Mouse (Mus musculus): ENCODE data around the gene Pik3cb.

Pik3cb gene

GRCm38 (mm10) chr9:99145756-99146155 lies 5.3 kb upstream of the Pik3cb start:
- peak; percentile 14 for DNase-seq

DNA sequence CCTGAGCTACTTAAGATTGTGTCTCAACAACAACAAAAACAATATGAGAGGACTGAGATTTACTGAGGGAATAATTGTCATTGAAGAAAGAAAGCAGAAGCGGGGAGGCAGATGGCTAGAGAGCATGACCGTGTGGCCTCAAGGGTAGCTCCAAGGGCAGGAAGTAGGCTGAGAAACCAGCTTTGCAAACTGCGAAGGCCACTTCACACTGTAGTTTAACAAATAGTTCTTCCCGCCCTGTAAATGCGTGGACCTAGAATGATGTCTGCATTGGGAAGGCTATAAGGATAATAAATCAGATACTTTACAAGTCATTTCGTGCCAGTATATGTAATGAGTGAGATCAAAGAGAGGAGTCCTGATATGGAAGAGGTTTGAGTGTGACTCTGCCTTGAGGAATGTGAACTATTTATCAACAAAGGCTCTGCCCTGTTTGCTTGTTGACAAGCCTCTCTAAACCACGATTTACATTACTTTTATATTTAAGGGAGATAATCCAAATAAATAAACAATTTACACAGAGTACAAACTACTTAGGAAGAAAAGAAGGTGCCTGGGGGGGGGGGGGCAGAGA lies 4.1 kb upstream of the Pik3cb start:
- no peak for DNase-seq

- no peak for DNase-seq
Observed at GRCm38 (mm10) chr9:99141618-99142017, 1.2 kb upstream of the Pik3cb start.

GRCm38 (mm10) chr9:99141171-99141570 lies 750 bp upstream of the Pik3cb start:
- no peak for DNase-seq

DNA sequence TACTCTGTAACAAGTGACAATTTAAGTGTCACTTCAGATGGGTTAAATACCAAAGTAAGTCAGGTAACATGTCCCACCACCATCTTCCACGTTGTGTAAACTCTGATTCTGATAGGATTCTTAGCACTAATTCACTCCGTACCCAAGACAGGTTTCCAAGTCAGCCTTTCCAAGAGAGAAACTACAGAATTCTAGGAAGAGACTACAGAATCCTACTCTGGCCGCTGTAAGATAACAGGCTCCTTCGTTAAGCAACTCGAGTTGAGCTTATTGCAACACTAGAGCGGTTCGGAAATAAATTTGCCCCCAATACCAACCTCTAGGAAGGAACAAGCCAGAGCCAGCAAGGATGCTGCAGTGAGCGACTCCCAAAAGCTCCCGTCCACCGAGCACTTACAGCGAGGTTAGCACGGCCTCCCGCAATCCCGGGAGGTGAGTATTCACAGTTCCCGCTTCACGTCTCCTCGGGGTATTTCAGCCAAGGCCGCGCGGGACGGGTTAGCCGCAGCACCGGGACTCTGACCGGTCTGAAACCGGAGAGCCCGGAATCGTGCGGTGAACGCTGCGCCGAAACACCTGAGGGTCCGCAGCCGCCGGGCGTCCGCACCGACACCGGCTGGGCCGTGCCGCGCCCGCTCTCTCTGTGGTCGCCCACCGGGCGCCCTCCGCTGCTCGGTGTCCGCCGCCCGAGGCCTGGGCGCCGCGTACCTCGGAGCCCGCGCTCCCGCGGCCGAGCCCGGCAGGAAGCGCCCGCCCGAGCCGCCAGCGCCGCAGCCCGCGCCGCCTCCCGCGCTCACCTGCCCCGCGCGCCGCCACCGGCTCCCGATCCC lies 1.0 kb downstream of the Pik3cb start:
- DNase-seq: peak; percentile 28

DNA sequence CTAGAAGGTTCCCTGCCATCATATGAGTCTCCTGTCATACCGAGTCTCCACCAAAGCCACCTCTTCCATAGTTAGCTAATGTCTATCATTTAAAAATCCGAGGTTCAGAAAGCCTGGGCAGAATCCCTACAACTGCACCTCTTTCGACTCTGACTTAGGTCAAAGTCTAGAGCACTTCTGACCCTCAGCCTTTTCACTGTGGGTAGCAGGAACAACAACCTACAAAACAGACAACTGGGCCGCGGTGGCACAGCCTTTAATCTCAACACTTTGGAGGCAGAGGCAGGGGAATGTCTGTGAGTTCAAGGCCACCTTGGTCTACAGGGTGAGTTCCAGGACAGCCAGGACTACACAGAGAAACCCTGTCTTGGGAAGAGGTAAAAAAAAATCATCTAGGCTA lies 3.1 kb downstream of the Pik3cb start:
- DNase-seq: no peak

DNA sequence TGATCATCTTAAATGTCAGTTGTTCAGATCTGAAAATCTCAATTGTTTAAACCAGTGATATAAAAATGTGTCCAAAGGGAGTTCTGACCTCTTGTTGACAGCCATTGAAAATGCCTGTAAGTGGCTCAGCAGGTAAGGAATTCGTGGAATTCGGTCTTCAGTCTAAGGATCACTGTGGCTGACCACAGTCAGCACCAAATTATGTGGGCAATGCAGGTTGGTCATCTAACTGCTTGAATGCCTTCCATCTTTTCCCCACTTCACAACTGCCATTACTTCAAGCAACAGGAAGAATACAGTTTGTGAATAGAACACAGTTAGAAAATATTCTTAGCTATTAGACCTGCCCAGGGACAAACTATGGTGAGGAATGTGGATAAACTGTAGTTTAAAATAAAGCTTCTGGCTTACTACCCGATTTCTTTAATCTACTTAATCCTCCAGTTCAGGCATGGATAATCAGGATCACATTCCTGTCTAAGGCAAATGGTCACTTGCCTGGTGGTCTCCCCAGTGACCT lies 8.4 kb downstream of the Pik3cb start:
- no peak for DNase-seq

GRCm38 (mm10) chr9:99131119-99131518 lies 9.3 kb downstream of the Pik3cb start:
- no peak for DNase-seq

- no peak for DNase-seq
Observed at GRCm38 (mm10) chr9:99127578-99127977, 12.8 kb downstream of the Pik3cb start.

DNA sequence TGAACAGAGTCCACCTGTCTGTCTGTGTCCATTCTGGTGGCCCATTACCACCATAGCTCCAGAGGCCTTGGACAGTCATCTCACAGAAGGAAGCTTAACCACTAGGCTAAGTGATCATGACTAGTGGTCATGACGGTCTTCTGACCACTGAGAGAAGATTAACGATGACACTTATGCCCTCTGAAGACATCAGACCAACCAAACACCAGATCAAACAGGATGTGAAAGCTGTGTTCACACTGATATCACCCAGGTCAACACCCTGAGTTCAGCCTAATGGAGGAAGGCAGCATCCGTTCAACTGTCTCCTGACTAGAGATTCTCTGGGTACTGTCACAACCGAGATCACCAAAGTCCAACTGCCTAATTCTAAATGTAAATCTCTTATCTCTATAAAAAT lies 17.7 kb downstream of the Pik3cb start:
- DNase-seq: no peak

DNA sequence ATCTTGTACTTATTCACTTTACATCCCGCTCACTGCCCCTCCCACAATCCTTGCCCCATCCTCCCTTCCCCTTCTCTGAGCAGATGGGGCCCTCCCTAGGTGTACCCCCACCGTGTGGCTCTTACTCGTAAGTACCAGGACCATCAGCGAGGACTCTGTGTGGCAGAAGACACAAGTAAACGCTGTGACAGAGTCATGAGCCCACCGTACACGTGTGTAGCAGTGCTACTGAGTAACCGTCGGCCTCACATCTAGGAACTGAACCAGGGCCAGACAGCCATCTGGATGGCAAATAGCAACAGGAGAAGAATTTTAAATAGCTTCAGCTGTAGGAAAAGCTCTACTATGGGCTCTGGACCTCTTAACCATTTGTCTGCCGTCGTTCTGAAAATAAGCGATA lies 28.0 kb downstream of the Pik3cb start:
- DNase-seq: no peak

DNA sequence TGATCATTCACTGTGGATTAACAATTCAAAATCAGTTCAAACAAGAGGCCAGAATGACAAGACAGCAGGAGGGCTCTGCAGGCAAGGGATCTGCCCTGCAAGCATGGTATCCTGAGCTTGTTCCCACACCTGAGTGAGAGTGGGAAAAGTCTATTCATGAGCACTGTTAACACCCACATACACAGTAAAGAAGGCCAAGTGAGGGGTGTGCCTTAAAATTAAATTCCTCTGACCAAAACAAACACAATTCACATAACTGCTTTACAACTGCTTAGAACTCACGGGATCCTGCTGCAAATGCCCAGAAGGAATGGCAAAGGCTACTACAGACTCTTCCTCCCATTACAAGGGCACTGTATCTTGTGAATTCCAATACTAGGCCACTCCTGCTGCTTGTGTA lies 29.3 kb downstream of the Pik3cb start:
- no peak for DNase-seq

DNA sequence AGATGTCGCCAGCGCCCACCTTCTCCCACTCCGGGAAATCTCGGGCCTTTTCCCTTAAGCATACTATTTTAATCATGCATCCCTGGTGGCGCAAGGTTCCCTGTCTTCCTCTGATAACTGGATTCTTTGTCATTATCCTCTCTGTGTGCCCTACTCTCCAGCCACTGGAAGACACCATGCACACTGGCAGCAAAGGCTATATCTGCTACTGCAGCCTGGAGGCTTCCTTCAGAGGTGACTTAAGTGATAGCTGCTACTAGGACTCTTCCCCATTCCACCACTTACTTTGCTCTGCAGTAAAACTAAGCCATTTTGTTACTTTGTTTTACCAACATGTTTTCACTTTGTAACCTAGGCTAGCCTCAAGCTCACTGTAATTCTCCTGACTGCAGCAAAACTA lies 30.2 kb downstream of the Pik3cb start:
- DNase-seq: no peak

GRCm38 (mm10) chr9:99109585-99109984 lies 30.8 kb downstream of the Pik3cb start:
- DNase-seq: no peak

- DNase-seq: no peak
Observed at GRCm38 (mm10) chr9:99104449-99104848, 36.0 kb downstream of the Pik3cb start.

DNA sequence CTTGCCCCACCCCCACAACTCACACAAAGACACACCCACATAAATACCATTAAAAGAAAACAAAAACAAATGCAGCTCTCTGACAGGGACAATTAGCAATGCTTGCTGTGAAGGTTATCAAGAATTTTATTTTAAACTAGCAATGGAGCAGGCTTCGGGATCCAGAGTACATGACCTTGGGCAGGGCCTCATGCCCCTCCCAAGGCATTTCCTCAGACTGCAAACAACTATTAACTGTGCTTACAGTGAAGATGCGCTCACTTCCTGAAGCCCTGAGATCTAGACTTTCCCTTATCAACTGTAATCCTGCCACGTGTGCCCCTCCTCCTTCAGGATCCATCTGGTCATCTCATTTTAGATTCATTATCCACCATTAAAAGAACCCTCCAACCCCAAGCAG lies 36.6 kb downstream of the Pik3cb start:
- no peak for DNase-seq

- DNase-seq: peak; percentile 15
Observed at GRCm38 (mm10) chr9:99098482-99099129, 41.8 kb downstream of the Pik3cb start.

- no peak for DNase-seq
Observed at GRCm38 (mm10) chr9:99097668-99098067, 42.8 kb downstream of the Pik3cb start.

GRCm38 (mm10) chr9:99095192-99095591 lies 45.2 kb downstream of the Pik3cb start:
- DNase-seq: no peak

DNA sequence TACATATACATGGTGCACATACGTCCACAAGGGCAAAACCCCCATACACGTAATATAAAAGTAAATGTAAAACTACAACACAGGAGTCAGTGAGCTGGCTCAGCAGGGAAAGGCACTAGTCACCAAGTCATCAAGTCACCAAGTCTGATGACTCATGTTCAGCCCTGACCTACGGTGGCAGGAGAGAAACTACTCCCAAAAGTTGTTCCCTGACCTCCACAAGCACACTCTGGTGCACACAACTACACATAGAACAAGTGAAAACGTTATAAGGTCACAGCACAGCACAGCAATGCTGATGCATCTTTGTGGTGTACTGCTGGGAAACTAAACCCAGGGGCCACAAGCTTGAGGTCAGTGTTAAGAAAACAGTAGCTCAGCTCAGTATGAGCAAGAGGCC lies 49.9 kb downstream of the Pik3cb start:
- DNase-seq: no peak

GRCm38 (mm10) chr9:99089904-99090303 lies 50.5 kb downstream of the Pik3cb start:
- no peak for DNase-seq

- DNase-seq: no peak
Observed at GRCm38 (mm10) chr9:99081718-99082117, 58.7 kb downstream of the Pik3cb start.

- DNase-seq: no peak
Observed at GRCm38 (mm10) chr9:99081308-99081707, 59.1 kb downstream of the Pik3cb start.

DNA sequence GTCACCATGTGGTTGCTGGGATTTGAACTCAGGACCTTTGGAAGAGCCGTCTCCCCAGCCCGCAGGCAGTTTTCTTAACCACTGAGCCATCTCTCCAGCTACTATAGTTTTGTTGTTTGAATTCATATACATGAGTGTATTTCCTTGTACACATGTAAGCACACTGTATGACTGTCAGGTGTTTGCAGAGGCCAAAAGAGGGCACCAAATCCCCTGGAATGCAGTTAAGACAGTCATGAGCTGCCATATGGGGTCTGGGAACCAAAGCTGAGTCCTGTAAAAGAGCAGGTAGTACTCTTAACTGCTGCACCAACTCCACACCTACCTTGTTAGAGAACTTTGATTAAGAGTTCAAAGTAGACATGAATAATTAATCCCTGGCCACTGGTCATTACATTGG lies 59.8 kb downstream of the Pik3cb start:
- no peak for DNase-seq

Measured in lung, postnatal 14 days (tissue).